Mouse (Mus musculus): Measurements from ENCODE around the gene Rpgrip1l.

DNA sequence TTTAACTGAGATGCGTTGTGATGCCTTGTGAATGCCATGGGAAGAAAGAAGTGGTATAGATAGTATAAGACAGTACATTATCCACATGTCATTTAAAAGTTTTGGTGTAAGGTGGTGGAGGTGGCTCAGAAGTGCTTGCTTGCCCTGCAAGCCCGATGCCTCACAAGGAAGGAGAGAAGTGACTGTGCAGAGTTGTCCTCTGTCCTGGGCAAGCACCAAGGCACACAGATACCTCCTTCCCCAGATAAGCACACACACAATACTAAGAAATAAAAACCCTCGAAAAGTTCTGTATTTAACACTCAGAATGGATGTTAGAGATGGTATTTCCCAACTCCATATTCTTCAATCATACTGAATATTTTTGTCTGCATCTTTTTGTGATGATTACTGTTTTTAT is 39.5 kb upstream of the Rpgrip1l start:
- TF ChIP-seq POLR2A (IDR thresholded peaks at IDR 0.05; ENCODE audit: low read depth, low read length) (no peak), CTCF (IDR thresholded peaks at IDR 0.05; ENCODE audit: borderline replicate concordance, insufficient read depth, low read length) (no peak)

All from embryonic fibroblast, embryonic 13.5 days (primary cell).